Mouse (Mus musculus): ENCODE data around the gene Wdr81. TPM values are rescaled to one million over a fixed set of nuclear protein-coding genes. Genes with fewer than 3 reads are reported as not detected.

The Wdr81 gene
- polyA plus RNA-seq, 1 experiment from 2014 or later = 6.5 TPM

- no peaks in the 10 kb centered on the region for H3K27me3 ChIP-seq
- no peak for ATAC-seq (ENCODE audit: insufficient number of reproducible peaks, low FRiP score, low TSS enrichment, low read depth)
- 85% methylated on average over 3 of the region's 3 CpGs for WGBS
- H3K4me3 ChIP-seq = no peak overlapping the region
- peaks cover 23% of the 10 kb centered on the region for H3K4me1 ChIP-seq
- H3K27ac ChIP-seq = no peak overlapping the region
- H3K4me2 ChIP-seq = no peak overlapping the region
- no peaks in the 10 kb centered on the region for H3K9me3 ChIP-seq
- H3K9ac ChIP-seq = no peak overlapping the region
- no peaks in the 10 kb centered on the region for H3K36me3 ChIP-seq
Measured at GRCm38 (mm10) chr11:75423091-75423490, 31.4 kb downstream of the Wdr81 start.

DNA sequence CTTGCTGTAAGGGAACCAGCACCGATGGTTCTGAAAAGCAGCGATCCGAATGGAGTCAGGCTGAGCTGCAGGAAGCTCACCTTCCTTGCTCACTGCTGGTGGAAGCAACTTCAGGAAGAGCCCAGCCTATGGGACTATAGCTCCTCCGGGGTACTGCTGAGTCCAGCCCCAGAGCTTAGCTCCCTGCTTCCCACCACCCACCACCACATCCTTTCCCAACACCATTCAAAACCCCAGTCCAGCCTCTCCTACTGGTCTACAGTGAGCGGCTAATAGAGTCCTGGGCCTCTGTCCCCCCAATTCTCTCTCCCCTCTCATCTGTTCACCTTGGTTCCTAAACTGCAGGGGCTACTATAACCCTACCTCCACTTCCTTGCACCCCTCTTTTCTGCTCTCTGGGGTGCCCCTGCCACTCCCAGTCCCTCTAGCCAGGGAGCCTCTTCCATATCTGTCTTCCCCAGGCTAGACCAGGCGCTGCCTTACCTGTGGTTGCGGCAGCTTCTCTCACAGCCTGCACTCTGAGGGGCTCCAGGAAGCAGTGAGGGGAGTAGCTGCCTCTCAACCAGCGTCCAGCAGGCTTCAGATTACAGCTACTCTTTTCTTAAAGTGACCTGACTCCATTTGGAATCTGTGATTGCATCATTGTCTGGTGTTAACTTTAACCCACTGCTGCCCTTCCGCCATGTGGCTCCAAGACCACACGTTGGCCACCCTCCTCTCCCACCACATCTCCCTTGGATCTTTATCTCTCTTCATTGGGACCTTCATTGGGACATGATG is 32.3 kb downstream of the Wdr81 start, which contains the start of gene Serpinf1:
Gene Serpinf1 (minus strand): TSS at position 689 of the 780 bp plus-strand sequence.
- Histone ChIP-seq H3K4me3 (peak within 1 kb of the TSS; percentile 48), H3K9ac (peak within 1 kb of the TSS; percentile 47; the same call in 1 of the 2 replicates), H3K4me2 (peak within 1 kb of the TSS; percentile 52), H3K9me3 (no peaks in the 10 kb centered on the region), H3K4me1 (peaks cover 23% of the 10 kb centered on the region), H3K27ac (peak within 1 kb of the TSS; percentile 67), H3K36me3 (no peaks in the 10 kb centered on the region), H3K27me3 (no peaks in the 10 kb centered on the region)
- 0 out of 2 replicates have a peak, but pooled peaks have one; percentile 46 for ATAC-seq (ENCODE audit: insufficient number of reproducible peaks, low FRiP score, low TSS enrichment, low read depth)
- WGBS = 24% methylated on average over 10 of the region's 10 CpGs

GRCm38 (mm10) chr11:75421375-75422012 is 33.0 kb downstream of the Wdr81 start:
- 30% methylated on average over 6 of the region's 6 CpGs for WGBS
- peak overlapping the region; percentile 67 for H3K27ac ChIP-seq
- ATAC-seq (ENCODE audit: insufficient number of reproducible peaks, low FRiP score, low TSS enrichment, low read depth) = 0 out of 2 replicates have a peak, but pooled peaks have one; percentile 42

GRCm38 (mm10) chr11:75420810-75421374 is 33.6 kb downstream of the Wdr81 start:
- ATAC-seq (ENCODE audit: insufficient number of reproducible peaks, low FRiP score, low TSS enrichment, low read depth) = no peak
- peaks cover 5% of the 10 kb centered on the region for H3K36me3 ChIP-seq
- H3K4me2 ChIP-seq = peak overlapping the region; percentile 52
- peak overlapping the region; percentile 67; the same call in 1 of the 2 replicates for H3K27ac ChIP-seq
- peaks cover 23% of the 10 kb centered on the region for H3K4me1 ChIP-seq
- H3K9me3 ChIP-seq = no peaks in the 10 kb centered on the region
- no peaks in the 10 kb centered on the region for H3K27me3 ChIP-seq
- WGBS = 46% methylated on average over 5 of the region's 5 CpGs
- no peak overlapping the region for H3K9ac ChIP-seq
- peak overlapping the region; percentile 48 for H3K4me3 ChIP-seq

More at GRCm38 (mm10) chr11:75421375-75422012, 33.0 kb downstream of the Wdr81 start:
- H3K9ac ChIP-seq = peak overlapping the region; percentile 47; the same call in 1 of the 2 replicates
- peaks cover 23% of the 10 kb centered on the region for H3K4me1 ChIP-seq
- no peaks in the 10 kb centered on the region for H3K27me3 ChIP-seq
- H3K4me2 ChIP-seq = peak overlapping the region; percentile 52
- no peaks in the 10 kb centered on the region for H3K9me3 ChIP-seq
- H3K36me3 ChIP-seq = no peaks in the 10 kb centered on the region
- H3K4me3 ChIP-seq = peak overlapping the region; percentile 48

GRCm38 (mm10) chr11:75420037-75420436 is 34.5 kb downstream of the Wdr81 start:
- 82% methylated on average over 7 of the region's 7 CpGs for WGBS
- H3K9ac ChIP-seq = no peak overlapping the region
- H3K4me2 ChIP-seq = no peak overlapping the region
- no peaks in the 10 kb centered on the region for H3K27me3 ChIP-seq
- no peak overlapping the region for H3K4me3 ChIP-seq
- no peak overlapping the region for H3K27ac ChIP-seq
- no peaks in the 10 kb centered on the region for H3K9me3 ChIP-seq
- H3K36me3 ChIP-seq = peaks cover 10% of the 10 kb centered on the region
- ATAC-seq (ENCODE audit: insufficient number of reproducible peaks, low FRiP score, low TSS enrichment, low read depth) = no peak
- peaks cover 26% of the 10 kb centered on the region for H3K4me1 ChIP-seq

DNA sequence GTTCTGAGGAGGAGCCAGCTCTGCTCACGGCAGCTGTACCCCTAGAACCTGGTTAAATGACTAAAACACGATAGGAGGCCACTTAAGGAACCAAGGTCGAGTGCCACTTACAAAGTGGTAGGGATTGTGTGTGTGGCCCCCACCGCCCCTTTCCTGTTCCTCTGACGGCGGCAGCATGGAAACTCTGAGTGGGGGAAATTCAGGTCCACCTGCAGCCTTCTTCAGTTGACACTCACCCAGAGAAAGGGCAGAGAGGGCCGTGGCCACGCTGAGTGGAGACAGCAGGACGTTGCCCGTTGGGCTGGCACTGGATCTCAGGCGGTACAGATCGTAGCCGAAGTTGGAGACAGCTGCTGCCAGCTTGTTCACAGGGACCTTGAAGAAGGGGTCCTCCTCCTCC is 38.5 kb downstream of the Wdr81 start:
- Histone ChIP-seq H3K36me3 (peaks cover 34% of the 10 kb centered on the region), H3K4me2 (no peak overlapping the region), H3K9ac (no peak overlapping the region), H3K27ac (no peak overlapping the region), H3K4me1 (peaks cover 11% of the 10 kb centered on the region), H3K27me3 (no peaks in the 10 kb centered on the region), H3K4me3 (no peak overlapping the region), H3K9me3 (no peaks in the 10 kb centered on the region)
- no peak for ATAC-seq (ENCODE audit: insufficient number of reproducible peaks, low FRiP score, low TSS enrichment, low read depth)
- 88% methylated on average over 13 of the region's 13 CpGs for WGBS

DNA sequence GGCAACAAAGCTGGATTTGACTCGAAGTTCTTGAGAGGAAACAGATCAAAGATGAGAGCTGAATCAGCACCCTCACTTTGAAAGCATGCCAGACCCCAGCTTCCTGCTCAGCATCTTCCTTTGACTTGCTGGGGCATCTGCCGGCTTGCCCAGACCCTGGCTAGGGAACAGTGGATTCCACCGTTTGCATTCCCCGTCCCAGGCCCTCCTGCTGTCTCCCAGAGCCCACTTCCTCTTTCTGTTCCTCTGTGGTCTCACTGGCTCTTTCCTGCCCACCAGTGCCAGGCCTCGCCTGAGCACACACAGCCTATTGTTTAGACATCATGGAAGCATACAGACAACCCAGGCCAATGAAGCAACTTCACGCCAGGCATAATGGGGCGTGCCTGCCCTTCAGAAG is 39.4 kb downstream of the Wdr81 start:
- 56% methylated on average over 7 of the region's 7 CpGs for WGBS
- Histone ChIP-seq H3K4me1 (peaks cover 4% of the 10 kb centered on the region; the same call in 1 of the 2 replicates), H3K27ac (0 out of 2 replicates have a peak overlapping the region, but pooled peaks have one; percentile 22), H3K36me3 (peaks cover 41% of the 10 kb centered on the region), H3K9me3 (no peaks in the 10 kb centered on the region), H3K4me2 (no peak overlapping the region), H3K9ac (no peak overlapping the region), H3K27me3 (no peaks in the 10 kb centered on the region), H3K4me3 (no peak overlapping the region)
- no peak for ATAC-seq (ENCODE audit: insufficient number of reproducible peaks, low FRiP score, low TSS enrichment, low read depth)

DNA sequence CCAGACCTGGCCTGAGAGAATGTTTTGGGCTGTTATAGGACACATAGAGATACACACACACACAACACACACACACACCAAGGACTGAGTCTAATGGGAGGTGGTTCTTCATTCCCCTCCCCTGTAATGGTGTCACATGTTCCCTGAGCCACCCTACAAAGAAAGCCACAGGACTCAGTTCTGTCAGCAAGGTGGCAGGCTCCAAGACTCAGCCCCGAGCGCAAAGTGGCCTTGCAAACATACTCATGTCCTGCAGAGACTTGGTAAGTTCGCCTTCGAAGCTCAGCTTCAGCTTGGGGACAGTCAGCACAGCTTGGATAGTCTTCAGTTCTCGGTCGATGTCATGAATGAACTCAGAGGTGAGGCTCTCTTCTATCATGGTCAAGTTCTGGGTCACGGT is 43.9 kb downstream of the Wdr81 start:
- Histone ChIP-seq H3K9me3 (no peaks in the 10 kb centered on the region), H3K4me3 (no peak overlapping the region), H3K4me2 (no peak overlapping the region), H3K36me3 (peaks cover 40% of the 10 kb centered on the region), H3K9ac (no peak overlapping the region), H3K27ac (no peak overlapping the region), H3K27me3 (no peaks in the 10 kb centered on the region), H3K4me1 (peaks cover 4% of the 10 kb centered on the region; the same call in 1 of the 2 replicates)
- WGBS = 90% methylated on average over 7 of the region's 7 CpGs
- ATAC-seq (ENCODE audit: insufficient number of reproducible peaks, low FRiP score, low TSS enrichment, low read depth) = no peak

GRCm38 (mm10) chr11:75409679-75410575 is 44.6 kb downstream of the Wdr81 start:
- 74% methylated on average over 17 of the region's 17 CpGs for WGBS
- no peak overlapping the region for H3K4me3 ChIP-seq
- H3K9me3 ChIP-seq = no peaks in the 10 kb centered on the region
- no peaks in the 10 kb centered on the region for H3K4me1 ChIP-seq
- peaks cover 37% of the 10 kb centered on the region for H3K36me3 ChIP-seq
- no peak overlapping the region for H3K4me2 ChIP-seq
- H3K27ac ChIP-seq = no peak overlapping the region
- H3K9ac ChIP-seq = no peak overlapping the region
- ATAC-seq (ENCODE audit: insufficient number of reproducible peaks, low FRiP score, low TSS enrichment, low read depth) = no peak
- H3K27me3 ChIP-seq = no peaks in the 10 kb centered on the region

DNA sequence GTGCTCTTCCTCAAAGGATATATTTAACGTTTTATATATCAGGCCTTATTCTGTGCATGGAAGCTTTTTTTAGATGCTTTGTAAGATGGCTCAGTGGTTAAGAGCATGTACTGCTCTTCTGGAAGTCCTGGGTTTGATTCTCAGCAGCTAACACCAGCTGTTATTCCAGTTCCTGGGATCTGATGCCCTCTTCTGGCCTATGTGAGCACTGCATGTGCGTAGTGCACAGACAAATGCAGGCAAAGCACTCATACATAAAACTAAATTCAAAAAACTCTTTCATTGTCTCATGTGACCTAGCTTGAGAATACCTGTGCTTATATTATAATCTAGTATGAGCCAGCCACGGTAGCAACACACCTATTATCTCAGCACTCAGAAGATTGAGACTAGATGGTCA is 47.7 kb downstream of the Wdr81 start:
- no peaks in the 10 kb centered on the region for H3K27me3 ChIP-seq
- H3K27ac ChIP-seq = no peak overlapping the region
- H3K9ac ChIP-seq = no peak overlapping the region
- peaks cover 18% of the 10 kb centered on the region for H3K36me3 ChIP-seq
- 42% methylated on average over 3 of the region's 3 CpGs for WGBS
- H3K9me3 ChIP-seq = no peaks in the 10 kb centered on the region
- no peak overlapping the region for H3K4me3 ChIP-seq
- no peaks in the 10 kb centered on the region for H3K4me1 ChIP-seq
- ATAC-seq (ENCODE audit: insufficient number of reproducible peaks, low FRiP score, low TSS enrichment, low read depth) = no peak
- no peak overlapping the region for H3K4me2 ChIP-seq

DNA sequence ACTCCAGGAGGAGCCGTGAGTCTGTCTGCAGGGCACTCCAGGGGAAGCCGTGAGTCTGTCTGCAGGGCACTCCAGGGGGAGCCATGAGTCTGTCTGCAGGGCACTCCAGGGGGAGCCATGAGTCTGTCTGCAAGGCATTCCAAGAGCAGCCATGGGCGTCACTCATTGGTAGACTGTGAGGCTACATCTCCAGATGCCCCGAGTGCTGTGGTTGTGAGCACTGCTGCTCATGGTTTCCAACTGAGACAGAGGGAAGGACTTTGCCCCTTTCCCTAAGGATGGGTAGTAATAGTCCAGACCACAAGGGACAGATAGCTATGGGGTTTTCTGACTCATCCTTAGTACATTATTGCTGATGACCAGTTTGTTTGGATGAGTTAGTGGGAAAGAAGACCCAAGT is 48.4 kb downstream of the Wdr81 start:
- no peak for ATAC-seq (ENCODE audit: insufficient number of reproducible peaks, low FRiP score, low TSS enrichment, low read depth)
- Histone ChIP-seq H3K4me3 (no peak overlapping the region), H3K27me3 (no peaks in the 10 kb centered on the region), H3K27ac (no peak overlapping the region), H3K9ac (no peak overlapping the region), H3K4me2 (no peak overlapping the region), H3K9me3 (no peaks in the 10 kb centered on the region), H3K36me3 (peaks cover 18% of the 10 kb centered on the region), H3K4me1 (no peaks in the 10 kb centered on the region)
- 72% methylated on average over 4 of the region's 4 CpGs for WGBS

All from limb, embryonic 15.5 days (tissue).